In the genomic region with DNA sequence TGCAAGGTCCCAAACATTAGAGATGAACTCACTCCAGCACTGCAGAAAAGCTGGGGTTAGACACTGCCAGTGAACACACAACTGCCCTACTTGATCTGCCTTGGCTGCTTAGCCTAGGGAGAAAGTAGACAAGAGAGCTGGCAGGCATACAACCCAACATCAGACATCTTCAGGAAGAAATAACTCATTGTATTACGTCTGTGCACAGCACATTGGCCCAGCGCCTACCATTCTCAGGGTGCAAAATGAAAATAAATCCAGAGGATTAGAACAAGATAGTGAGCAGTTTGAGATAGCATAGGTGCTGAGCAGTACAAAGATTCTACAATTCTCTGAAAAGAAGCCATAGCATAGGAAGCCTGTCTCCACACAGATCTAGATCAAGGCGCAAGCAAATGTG, we compare ENCODE assay signal across 10 mouse cellular contexts.
DNase-seq lines count a peak whose midpoint lies in the region.
"Had no signal": no experiment of that assay in that cellular context is flagged by ENCODE, and none has a peak within 500 bp of the region (broad histone marks: within the 10 kb centered on the region; RNA-seq: fewer than 3 reads in every experiment).

No protein-coding gene starts in this region.

- peak; percentile 16 for DNase-seq in layer of hippocampus, adult 11-12 months (ENCODE audit: low spot score)
- no peak for DNase-seq in layer of hippocampus, adult 9-10 months (ENCODE audit: low spot score)
- DNase-seq in adrenal gland, postnatal 36 days: peak; percentile 49 to 65
- peak; percentile 81 for DNase-seq in kidney, postnatal 10 days
- DNase-seq in lung, postnatal 4 days: peak; percentile 34 to 36
- no peak for DNase-seq in thymus, postnatal 14 days
- DNase-seq in retina, embryonic 14.5 days (ENCODE audit: low spot score): no peak
- DNase-seq: cerebellum, postnatal 10 days; right cerebral cortex, postnatal 25 days; thymus, postnatal 25 days had no signal

Comparison
In these comparisons a context has a peak if more than half of its experiments do, and no peak if none do; other contexts are left out.
1. DNase-seq: peak in layer of hippocampus, adult 11-12 months (single experiment), adrenal gland, postnatal 36 days (2 of 2), kidney, postnatal 10 days (single experiment) and lung, postnatal 4 days (2 of 2); none in layer of hippocampus, adult 9-10 months (single experiment), thymus, postnatal 14 days (single experiment) and retina, embryonic 14.5 days (single experiment).